Mouse (Mus musculus): Measurements from ENCODE around the gene Mllt10. TPM values are rescaled to one million over a fixed set of nuclear protein-coding genes. Genes with fewer than 3 reads are reported as not detected.

The Mllt10 gene
- polyA plus RNA-seq, 1 experiment, result 10.0 TPM

DNA sequence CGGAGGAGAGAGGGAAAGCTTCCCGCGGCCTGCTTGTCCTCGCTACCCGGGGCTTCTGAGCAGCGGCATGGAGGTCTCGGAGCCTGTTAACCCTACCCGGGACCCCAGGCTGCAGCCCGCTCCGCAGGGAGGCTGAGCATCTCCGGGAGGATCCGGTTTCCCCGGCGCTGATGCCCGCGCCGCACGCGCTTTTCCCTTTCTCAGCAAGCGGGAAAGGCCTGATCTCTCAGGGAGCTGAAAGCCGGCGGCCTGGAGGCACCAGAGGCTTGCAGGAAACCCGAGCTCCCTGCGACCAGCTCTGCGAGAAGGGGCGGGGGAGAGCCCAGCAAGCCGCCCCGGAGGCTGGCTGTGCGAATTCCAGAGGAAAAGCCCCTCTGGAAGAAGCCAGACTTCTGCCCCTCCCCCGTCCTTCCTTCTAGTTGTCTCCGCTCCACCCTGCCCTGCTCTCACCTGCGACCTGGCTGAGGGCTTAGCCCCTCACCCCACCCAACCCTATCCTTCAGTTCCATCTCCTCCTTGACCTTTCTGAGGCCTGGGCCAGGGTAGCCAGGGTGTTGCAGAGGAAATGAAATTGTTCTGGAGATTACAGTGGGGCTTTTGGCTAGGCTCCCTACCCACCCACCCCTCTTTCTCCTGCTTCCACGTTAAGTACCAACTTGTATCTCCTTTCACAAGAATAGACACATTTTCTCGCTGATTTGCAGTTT lies 23.1 kb upstream of the Mllt10 start:
- H3K4me3 ChIP-seq (ENCODE audit: insufficient read depth, poor library complexity, severe bottlenecking), result no peak overlapping the region
- H3K27me3 ChIP-seq (ENCODE audit: control insufficient read depth, insufficient read depth, insufficient read length), result no peaks in the 10 kb centered on the region
- no peak for TF ChIP-seq USF1 (IDR thresholded peaks at IDR 0.05; ENCODE audit: low read depth)
- no peak for TF ChIP-seq MYOD1 (IDR thresholded peaks at IDR 0.05; ENCODE audit: control insufficient read depth, insufficient read length, low read depth)
- TF ChIP-seq CTCF (IDR thresholded peaks at IDR 0.05; ENCODE audit: control insufficient read depth, insufficient read depth, insufficient read length), result no peak
- no peak for TF ChIP-seq FOSL1 (IDR thresholded peaks at IDR 0.05; ENCODE audit: insufficient read depth, low read length, poor library complexity, severe bottlenecking)
- no peak for TF ChIP-seq MAX (IDR thresholded peaks at IDR 0.05)
- no peak for TF ChIP-seq CEBPB (IDR thresholded peaks at IDR 0.05; ENCODE audit: low read depth)
- TF ChIP-seq MYOG (IDR thresholded peaks at IDR 0.05; ENCODE audit: control insufficient read depth, extremely low read depth, insufficient read length), result no peak
- H3K36me3 ChIP-seq (ENCODE audit: control insufficient read depth, insufficient read depth), result no peaks in the 10 kb centered on the region
- no peak overlapping the region for H3ac ChIP-seq (ENCODE audit: control insufficient read depth, insufficient read length, low read depth)
- no peaks in the 10 kb centered on the region for H3K79me3 ChIP-seq (ENCODE audit: low read depth)
- H3K79me2 ChIP-seq (ENCODE audit: control insufficient read depth, insufficient read depth), result peaks cover 7% of the 10 kb centered on the region

DNA sequence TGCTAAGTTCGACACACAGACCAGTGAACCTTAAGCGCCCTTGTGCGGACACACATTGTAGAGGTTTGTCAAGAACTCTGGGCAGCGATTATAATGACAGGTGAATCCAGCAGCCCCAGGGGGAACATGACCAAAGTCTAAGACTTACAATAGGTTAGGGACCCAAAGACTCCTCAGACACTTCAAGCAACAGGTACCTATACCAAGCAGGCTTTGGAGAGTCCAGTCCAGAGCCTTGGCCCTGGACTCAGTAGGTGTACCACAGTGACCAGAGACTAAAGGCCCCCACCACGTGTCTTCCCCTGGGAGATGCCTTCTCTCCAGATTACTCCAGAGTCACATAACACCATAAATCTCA lies 22.5 kb upstream of the Mllt10 start:
- peaks cover 7% of the 10 kb centered on the region for H3K79me2 ChIP-seq (ENCODE audit: control insufficient read depth, insufficient read depth)
- H3K27me3 ChIP-seq (ENCODE audit: control insufficient read depth, insufficient read depth, insufficient read length), result no peaks in the 10 kb centered on the region
- H3ac ChIP-seq (ENCODE audit: control insufficient read depth, insufficient read length, low read depth), result no peak overlapping the region
- TF ChIP-seq MAX (IDR thresholded peaks at IDR 0.05) (no peak), USF1 (IDR thresholded peaks at IDR 0.05; ENCODE audit: low read depth) (no peak), CTCF (IDR thresholded peaks at IDR 0.05; ENCODE audit: control insufficient read depth, insufficient read depth, insufficient read length) (no peak), MYOG (IDR thresholded peaks at IDR 0.05; ENCODE audit: control insufficient read depth, extremely low read depth, insufficient read length) (no peak), FOSL1 (IDR thresholded peaks at IDR 0.05; ENCODE audit: insufficient read depth, low read length, poor library complexity, severe bottlenecking) (no peak), CEBPB (IDR thresholded peaks at IDR 0.05; ENCODE audit: low read depth) (no peak), MYOD1 (IDR thresholded peaks at IDR 0.05; ENCODE audit: control insufficient read depth, insufficient read length, low read depth) (no peak)
- H3K79me3 ChIP-seq (ENCODE audit: low read depth), result no peaks in the 10 kb centered on the region
- H3K4me3 ChIP-seq (ENCODE audit: insufficient read depth, poor library complexity, severe bottlenecking), result no peak overlapping the region
- H3K36me3 ChIP-seq (ENCODE audit: control insufficient read depth, insufficient read depth), result no peaks in the 10 kb centered on the region

DNA sequence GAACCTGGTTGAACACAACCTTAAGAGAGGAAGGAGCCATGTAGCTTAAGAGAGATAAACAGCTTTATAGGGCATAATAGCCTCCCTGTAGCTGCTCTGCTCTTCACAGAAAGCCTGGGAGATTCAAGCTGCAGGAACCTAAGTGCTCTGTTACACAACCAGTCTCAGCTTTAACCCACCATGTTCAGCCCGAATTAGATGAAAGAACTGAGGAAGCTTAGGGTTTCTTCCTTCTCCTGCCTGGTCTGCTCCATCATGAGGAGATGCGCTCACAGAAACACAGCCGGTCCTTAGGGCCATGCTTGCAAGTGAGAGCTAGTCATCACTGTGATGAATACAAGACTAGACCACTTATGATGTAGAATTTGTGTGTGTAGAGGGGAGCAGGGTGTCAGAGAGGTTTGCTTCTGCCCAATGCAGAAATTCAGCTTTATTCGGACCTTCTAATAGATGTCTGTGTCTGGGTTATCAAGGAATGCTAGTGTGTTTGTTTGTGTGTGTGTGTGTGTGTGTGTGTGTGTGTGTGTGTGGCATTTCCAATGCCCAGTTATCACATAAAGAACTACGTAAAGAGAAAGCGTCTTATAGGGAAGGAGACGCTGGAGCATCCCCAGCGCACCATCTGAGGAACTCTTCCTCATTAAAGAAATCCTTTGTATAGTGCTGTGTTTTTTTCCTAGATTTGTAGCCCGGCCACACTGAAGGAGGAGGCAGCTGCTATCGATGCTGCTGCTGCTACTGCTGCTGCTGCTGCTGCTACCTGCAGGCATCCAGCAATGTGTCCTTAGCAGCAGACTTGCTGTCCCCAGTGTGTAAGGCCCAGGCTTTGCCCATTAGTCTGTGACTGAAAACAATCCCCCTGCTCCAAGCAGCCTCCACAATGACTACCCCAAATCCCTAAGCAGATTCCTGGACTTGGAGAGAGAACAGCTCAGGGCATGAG lies 21.6 kb upstream of the Mllt10 start:
- no peak overlapping the region for H3ac ChIP-seq (ENCODE audit: control insufficient read depth, insufficient read length, low read depth)
- no peak for TF ChIP-seq USF1 (IDR thresholded peaks at IDR 0.05; ENCODE audit: low read depth)
- TF ChIP-seq CEBPB (IDR thresholded peaks at IDR 0.05; ENCODE audit: low read depth), result no peak
- TF ChIP-seq FOSL1 (IDR thresholded peaks at IDR 0.05; ENCODE audit: insufficient read depth, low read length, poor library complexity, severe bottlenecking), result no peak
- TF ChIP-seq MAX (IDR thresholded peaks at IDR 0.05), result no peak
- no peak for TF ChIP-seq MYOD1 (IDR thresholded peaks at IDR 0.05; ENCODE audit: control insufficient read depth, insufficient read length, low read depth)
- TF ChIP-seq CTCF (IDR thresholded peaks at IDR 0.05; ENCODE audit: control insufficient read depth, insufficient read depth, insufficient read length), result no peak
- TF ChIP-seq MYOG (IDR thresholded peaks at IDR 0.05; ENCODE audit: control insufficient read depth, extremely low read depth, insufficient read length), result no peak
- H3K27me3 ChIP-seq (ENCODE audit: control insufficient read depth, insufficient read depth, insufficient read length), result no peaks in the 10 kb centered on the region
- H3K4me3 ChIP-seq (ENCODE audit: insufficient read depth, poor library complexity, severe bottlenecking), result no peak overlapping the region
- H3K36me3 ChIP-seq (ENCODE audit: control insufficient read depth, insufficient read depth), result no peaks in the 10 kb centered on the region
- H3K79me3 ChIP-seq (ENCODE audit: low read depth), result no peaks in the 10 kb centered on the region
- H3K79me2 ChIP-seq (ENCODE audit: control insufficient read depth, insufficient read depth), result no peaks in the 10 kb centered on the region

DNA sequence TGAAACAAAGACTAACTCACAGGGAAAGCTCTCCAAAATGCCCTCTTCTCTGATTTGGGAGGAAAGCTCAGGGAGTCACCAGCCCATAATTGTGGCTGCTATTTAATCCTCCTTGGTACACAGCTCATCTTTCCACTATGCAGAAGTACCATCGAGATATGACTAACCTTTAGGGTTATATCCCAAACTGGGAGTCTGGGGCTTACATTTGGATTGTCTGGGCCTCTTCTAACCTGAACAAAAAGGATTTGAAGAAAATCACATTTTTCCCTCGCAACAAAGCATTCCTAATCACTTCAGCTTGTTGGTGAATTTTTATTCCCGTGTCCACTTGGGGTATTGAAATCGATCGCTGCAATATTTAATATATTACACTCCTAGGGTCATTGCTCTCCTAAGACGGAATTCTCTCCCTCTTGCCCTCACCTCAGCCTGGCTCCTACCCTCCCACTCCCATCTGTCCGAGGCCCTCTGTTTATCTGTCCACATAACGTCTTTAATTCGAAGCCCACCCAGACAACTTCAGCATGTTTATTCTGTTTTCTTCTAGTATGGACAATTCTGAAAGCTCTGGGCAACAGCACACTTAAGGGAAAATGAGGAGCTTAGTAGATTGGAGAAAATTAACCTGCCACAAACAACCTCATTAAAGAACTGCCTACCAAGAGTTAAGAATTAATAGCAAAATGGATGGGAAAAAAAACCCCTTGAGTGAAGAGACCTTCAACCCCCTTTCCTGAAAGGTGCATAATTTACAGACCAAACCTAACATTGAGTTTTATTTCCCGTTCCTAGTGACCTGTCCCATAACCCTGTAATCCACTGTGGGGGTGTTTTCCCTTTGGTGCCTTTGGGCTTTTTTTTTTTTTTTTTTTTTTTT lies 20.4 kb upstream of the Mllt10 start:
- Histone ChIP-seq H3K27me3 (ENCODE audit: control insufficient read depth, insufficient read depth, insufficient read length) (no peaks in the 10 kb centered on the region), H3K79me3 (ENCODE audit: low read depth) (no peaks in the 10 kb centered on the region), H3K36me3 (ENCODE audit: control insufficient read depth, insufficient read depth) (no peaks in the 10 kb centered on the region), H3K4me3 (ENCODE audit: insufficient read depth, poor library complexity, severe bottlenecking) (no peak overlapping the region), H3ac (ENCODE audit: control insufficient read depth, insufficient read length, low read depth) (no peak overlapping the region), H3K79me2 (ENCODE audit: control insufficient read depth, insufficient read depth) (no peaks in the 10 kb centered on the region)
- no peak for TF ChIP-seq CEBPB (IDR thresholded peaks at IDR 0.05; ENCODE audit: low read depth)
- no peak for TF ChIP-seq MYOG (IDR thresholded peaks at IDR 0.05; ENCODE audit: control insufficient read depth, extremely low read depth, insufficient read length)
- TF ChIP-seq MAX (IDR thresholded peaks at IDR 0.05), result no peak
- no peak for TF ChIP-seq USF1 (IDR thresholded peaks at IDR 0.05; ENCODE audit: low read depth)
- TF ChIP-seq FOSL1 (IDR thresholded peaks at IDR 0.05; ENCODE audit: insufficient read depth, low read length, poor library complexity, severe bottlenecking), result no peak
- no peak for TF ChIP-seq CTCF (IDR thresholded peaks at IDR 0.05; ENCODE audit: control insufficient read depth, insufficient read depth, insufficient read length)
- no peak for TF ChIP-seq MYOD1 (IDR thresholded peaks at IDR 0.05; ENCODE audit: control insufficient read depth, insufficient read length, low read depth)

DNA sequence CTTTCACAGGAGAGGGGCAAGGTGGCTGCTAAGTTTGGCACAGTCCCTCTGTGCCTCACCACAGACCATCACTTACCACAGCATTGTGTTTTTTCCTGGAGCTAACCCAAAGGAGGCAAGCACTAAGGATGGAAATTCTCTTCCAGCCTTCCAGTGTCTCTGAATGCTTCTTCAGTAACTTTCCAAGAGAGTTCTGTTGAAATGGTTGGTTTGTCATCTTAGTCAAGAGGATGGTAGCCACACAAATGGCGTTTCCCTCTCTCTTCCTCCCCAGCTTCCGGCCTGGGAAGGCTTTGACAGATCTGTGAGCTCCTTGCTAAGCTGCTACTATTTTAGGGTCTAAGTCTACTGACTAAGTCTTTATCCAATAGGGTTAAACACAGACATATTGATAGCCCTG lies 17.5 kb upstream of the Mllt10 start, which contains the start of gene A930004D18Rik:
A930004D18Rik (minus strand) TSS at position 247 of the 400 bp plus-strand sequence.
- Histone ChIP-seq H3K79me3 (ENCODE audit: low read depth) (no peaks in the 10 kb centered on the region), H3K79me2 (ENCODE audit: control insufficient read depth, insufficient read depth) (no peaks in the 10 kb centered on the region), H3K4me3 (ENCODE audit: insufficient read depth, poor library complexity, severe bottlenecking) (no peak within 1 kb of the TSS), H3ac (ENCODE audit: control insufficient read depth, insufficient read length, low read depth) (no peak within 1 kb of the TSS), H3K27me3 (ENCODE audit: control insufficient read depth, insufficient read depth, insufficient read length) (no peaks in the 10 kb centered on the region), H3K36me3 (ENCODE audit: control insufficient read depth, insufficient read depth) (no peaks in the 10 kb centered on the region)
- TF ChIP-seq FOSL1 (IDR thresholded peaks at IDR 0.05; ENCODE audit: insufficient read depth, low read length, poor library complexity, severe bottlenecking) (no peak), MAX (IDR thresholded peaks at IDR 0.05) (no peak), CTCF (IDR thresholded peaks at IDR 0.05; ENCODE audit: control insufficient read depth, insufficient read depth, insufficient read length) (no peak), MYOG (IDR thresholded peaks at IDR 0.05; ENCODE audit: control insufficient read depth, extremely low read depth, insufficient read length) (no peak), USF1 (IDR thresholded peaks at IDR 0.05; ENCODE audit: low read depth) (no peak), MYOD1 (IDR thresholded peaks at IDR 0.05; ENCODE audit: control insufficient read depth, insufficient read length, low read depth) (no peak), CEBPB (IDR thresholded peaks at IDR 0.05; ENCODE audit: low read depth) (no peak)
